Mouse (Mus musculus) hematopoietic stem cell, adult 5-6 weeks (primary cell): ENCODE results near the gene H1foo. TPM values are rescaled to one million over a fixed set of nuclear protein-coding genes. Genes with fewer than 3 reads are reported as not detected.
A peak's percentile ranks its signal among the peaks of the same experiment; 100 is the strongest.

Experiments used
- ATAC-seq, 2 experiments: fragments of 125-278 bp in 1 of 2; replicated peaks in 1 of 2; 2 replicates each; pipeline ENCODE4 v1.8.0; 2016 to 2017; ENCODE audit warnings: inconsistent platforms in 2 of 2, mild to moderate bottlenecking in 2 of 2, moderate number of reproducible peaks in 2 of 2, low read depth in 1 of 2, moderate TSS enrichment in 1 of 2; ENCODE audit not compliant: low FRiP score in 2 of 2, poor library complexity in 2 of 2, severe bottlenecking in 2 of 2, insufficient read depth in 1 of 2, low TSS enrichment in 1 of 2
- total RNA-seq: library from RNA; stranded (forward); fragments of 172-1452, 232-1000 nt; gene quantifications from 2 replicates; pipeline ENCODE4 v1.2.3, GENCODE M21; 2017

H1foo gene
- not detected in 2 replicates for total RNA-seq

DNA sequence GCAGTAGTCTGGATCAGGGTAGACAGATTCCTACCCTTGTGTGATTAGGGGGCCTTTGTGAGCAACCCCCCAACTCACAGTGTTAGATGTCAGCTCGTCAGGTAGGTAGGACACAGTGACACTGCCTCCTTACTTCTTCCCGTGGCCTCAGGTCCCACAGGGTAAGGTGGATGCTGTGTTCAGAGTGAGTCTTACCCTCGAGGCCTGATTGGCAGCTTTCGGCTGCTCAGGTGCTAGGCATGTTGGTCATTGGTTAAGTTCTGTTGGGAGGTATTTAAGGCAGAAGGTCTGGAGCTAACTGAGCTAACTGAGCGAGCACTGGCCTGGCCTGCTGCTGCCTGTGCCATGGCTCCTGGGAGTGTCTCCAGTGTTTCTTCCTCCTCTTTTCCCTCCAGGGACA, at the start of gene H1foo:
Gene H1foo, plus strand, starts transcription at position 301 of the 400 bp plus-strand sequence.
- ATAC-seq = no peak

DNA sequence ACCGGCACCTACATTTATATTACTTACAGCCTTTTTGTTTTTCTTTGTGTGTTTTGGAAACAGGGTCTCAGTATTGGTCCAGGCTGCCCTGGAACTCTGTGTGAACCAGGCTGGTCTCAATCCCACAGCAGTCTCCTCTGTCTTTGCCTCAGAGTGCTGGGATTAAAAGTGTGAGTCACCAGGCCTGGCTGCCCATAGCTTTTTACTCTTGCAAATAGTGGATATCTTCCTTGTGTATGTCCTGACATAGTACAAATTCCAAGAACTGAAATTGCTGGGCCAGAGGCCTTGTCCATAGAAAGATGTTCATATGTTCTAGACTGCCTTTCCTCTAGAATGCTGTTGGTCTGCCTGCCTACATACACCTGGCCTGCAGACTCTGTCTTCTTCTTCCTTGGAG, 48.4 kb upstream of the H1foo start:
- ATAC-seq = no peak

DNA sequence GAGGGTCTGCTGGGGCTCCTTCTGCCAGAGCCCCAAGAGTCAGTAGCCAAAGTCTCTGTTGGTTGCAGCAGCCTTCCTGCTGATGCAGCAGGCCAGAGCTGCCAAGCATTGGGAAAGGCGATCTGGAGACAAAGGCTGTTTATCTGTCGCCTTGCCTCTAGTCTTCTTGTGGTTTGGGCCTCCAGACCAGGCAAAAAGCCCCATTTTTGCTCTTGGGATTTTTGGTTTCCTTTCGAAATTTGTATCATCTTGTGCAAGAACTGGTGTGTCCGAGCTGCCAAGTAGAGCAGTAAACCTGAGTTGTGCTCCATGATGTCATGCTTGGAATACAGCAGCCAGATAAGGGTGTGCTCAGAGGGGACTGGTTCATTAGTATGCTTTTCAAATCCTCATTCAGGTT, 47.6 kb upstream of the H1foo start:
- ATAC-seq = peak in 1 of 2 experiments; percentile 18; a peak in 2 of 4 replicates

DNA sequence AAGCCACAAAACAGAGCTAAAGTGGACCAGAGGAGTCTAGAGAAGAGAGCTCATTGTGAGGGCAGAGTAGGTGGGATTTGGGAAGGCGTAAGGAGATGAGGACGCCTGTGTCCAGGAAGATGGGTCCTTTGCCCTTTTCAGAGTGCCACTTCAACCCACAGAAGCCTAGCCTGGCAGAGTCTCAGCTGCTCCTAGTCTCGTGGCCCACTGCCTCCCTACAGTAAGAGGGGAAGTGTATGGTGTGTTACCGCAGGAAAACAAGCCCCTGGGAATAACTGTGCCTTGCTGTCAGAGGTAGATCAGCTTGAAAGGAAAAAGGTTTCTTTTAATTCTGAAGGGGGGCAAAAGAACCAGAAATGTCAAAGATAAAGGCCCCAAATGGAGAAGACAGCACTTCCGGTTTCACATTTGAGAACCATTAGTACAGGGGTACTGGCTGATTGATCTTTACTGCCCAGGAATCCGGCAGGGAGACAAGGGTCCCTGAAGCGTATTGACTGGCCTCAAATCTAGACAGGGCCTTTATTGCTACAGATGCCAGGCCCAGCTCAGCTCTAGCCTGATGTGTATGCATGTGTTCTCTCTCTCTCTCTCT, 46.7 kb upstream of the H1foo start:
- no peak for ATAC-seq

DNA sequence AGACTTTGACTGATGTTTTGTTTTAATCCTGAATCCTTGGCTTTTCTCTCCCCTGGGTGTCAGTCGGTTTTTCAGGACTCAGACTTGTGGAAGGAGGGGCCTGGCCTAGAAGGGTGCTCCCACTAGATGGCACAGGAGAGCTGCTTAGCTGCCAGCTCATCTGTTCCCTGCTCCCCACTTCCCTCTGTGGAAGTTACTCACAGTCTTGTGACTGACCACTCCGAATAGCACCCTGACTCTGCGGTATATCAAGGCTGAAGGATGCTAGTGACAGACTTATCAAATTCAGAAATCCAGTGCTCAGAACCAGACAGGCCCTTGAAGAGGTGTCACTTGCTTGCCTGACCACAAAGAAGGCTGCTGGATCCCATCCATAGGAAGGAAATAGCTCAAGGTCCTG, 43.7 kb upstream of the H1foo start:
- ATAC-seq = peak; percentile 72 to 79

DNA sequence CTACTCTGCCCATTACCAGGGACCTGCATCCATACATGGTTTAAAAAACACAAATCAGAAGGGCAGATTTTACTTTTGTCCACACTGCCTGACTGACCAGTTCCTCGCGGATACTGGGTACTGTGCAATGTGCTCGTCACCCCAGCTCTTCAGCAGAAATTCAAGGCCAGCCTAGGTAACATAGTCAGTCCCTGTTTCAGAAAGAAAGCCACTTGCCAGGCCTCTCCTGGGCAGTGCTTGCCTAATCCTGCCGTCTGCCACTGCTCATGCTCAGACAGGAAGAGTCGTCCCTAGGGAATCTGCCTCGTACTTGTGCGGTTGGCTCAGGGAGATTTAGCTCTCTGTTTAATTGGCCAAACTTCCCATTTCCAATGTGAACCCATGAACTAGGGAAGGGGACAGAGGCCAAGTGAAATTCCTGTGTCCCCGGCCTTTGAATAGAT, 43.2 kb upstream of the H1foo start:
- ATAC-seq = no peak

DNA sequence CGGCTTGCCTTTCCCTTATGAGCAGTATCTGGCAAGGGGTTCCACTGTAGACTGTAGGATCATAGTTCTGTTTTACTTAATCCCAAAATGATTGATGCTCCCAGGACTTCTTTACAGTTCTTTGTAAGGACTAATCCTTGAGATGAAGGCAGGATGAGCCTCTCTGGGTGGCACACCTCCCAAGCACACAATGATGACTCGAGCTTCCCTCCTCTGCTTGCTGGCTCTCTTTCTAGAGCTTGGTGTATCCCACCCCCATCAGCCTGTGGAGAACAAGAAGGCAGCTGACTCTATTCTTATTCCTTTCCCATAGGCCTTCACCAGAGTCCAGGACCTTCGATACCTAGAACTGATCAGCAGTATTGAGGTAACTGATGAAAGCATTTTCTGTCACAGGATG, 42.2 kb upstream of the H1foo start:
- no peak for ATAC-seq

DNA sequence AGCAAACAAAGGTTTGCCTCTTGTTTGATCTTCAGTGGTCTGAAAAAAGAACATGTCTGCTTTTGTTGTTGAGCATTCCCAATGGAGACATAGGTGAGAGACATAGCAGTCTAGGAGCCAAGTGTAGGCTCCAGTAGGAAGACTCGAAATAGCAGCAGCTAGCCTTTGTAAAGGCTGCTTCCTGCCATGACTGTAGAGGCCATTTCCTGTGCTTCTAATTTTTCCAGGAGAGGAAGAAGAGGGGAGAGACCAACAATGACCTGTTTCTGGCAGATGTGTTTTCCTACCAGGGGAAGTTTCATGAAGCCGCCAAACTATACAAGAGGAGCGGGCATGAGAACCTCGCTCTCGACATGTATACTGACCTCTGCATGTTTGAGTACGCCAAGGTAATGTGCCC, 39.2 kb upstream of the H1foo start:
- ATAC-seq = no peak

DNA sequence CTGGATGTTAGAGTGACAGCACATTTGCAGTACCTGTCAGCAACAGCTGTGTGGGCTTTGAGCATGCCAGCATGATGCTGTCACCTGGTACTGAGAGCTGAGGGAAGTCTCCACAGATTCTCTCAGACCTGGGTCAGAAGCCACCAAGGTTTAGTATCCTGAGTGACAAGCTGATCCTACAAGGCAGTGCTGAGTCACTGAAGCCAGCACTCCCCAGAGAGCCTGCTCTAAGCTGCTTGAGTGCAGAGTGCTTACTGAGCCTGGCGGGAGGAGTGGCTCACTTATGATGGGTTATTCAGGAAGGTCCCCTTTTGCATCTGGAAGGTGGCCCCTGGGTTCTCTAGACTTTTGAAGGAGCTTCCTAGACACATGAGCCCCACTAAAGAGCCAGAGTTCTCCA, 38.3 kb upstream of the H1foo start:
- peak; percentile 8 to 30; a peak in 1 of 4 replicates for ATAC-seq

DNA sequence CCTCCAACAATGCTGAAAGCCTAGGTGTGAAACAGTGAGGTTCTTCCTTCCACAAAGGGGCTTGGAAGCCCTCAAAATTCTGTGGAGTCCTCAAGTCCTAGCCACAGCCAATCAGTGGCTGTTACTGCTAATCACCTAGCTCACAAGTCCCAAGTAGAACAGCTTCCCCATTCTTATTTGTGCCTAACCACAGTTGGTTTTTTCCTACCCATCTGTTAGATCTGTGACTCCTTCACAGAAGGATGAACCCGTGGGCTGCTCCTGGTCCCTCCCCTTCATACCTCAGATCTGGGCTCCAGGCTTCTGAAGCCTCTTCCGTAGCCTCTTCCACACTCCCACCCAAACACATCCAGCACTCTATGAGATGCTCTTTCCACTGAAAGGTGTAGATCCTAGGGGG, 37.9 kb upstream of the H1foo start:
- ATAC-seq = peak; percentile 54 to 65

DNA sequence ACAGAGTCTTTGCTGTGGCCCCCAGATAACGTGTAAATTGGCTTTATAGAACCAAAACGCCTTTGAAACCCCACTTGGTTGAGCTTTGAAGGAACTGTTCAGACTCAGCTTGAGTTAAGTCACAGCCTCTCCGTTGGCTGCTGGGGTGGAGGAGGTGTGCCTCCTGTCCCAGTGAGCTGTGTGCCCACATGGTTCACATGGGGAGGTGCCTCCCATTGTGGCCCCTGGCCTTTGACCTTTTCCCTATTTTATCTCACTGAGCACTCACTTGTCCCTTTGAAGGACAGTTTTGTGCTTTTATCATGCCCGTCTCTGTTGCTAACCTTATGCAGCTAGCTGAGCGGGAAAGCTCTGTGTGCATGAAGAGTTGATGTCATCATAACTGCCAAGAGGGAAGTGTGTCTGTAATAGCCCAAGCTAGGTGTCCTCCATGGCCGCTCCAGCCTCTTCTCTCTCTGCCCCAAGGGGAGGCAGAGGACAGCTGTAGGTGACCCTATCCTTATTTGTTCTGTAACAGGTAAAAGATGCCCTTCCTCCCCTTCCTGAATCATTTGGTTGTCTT, 36.2 kb upstream of the H1foo start:
- no peak for ATAC-seq

DNA sequence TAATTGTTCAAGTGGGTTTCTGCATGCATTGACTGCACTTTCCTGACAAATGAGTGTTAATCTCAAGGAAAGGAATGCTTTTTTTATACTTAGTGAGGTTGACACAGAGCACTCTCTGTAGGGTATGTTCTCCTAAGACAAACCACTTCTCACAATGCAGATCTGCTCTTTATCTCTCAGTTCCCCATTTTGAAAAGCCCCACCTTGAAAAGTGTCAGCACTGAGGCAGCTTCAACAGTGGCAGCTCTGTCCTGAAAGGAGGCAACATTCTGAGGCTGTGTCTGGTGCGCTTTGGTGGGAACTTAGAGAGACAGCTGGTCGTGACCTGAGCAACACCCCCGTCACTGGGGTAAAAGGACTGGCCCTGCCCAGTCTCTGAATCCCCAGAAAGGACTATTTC, 35.7 kb upstream of the H1foo start:
- peak; percentile 38 to 45; a peak in 3 of 4 replicates for ATAC-seq

DNA sequence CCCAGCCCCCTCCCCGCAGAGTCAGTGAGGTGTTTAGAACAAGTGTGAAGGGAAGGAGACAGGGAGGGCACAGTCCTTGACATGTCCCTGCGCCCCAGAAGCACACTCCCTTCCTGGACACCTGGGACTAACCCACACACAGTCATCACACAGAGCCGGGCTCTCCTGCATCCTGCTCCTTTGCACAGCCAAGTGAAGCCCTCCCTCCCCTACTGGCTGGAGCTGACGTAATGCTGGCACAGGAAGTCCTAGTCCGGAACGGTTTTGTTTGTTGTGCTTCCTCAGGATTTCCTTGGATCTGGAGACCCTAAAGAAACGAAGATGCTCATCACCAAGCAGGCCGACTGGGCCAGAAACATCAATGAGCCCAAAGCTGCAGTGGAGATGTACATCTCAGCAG, 34.8 kb upstream of the H1foo start:
- peak; percentile 36 to 58; a peak in 2 of 4 replicates for ATAC-seq

DNA sequence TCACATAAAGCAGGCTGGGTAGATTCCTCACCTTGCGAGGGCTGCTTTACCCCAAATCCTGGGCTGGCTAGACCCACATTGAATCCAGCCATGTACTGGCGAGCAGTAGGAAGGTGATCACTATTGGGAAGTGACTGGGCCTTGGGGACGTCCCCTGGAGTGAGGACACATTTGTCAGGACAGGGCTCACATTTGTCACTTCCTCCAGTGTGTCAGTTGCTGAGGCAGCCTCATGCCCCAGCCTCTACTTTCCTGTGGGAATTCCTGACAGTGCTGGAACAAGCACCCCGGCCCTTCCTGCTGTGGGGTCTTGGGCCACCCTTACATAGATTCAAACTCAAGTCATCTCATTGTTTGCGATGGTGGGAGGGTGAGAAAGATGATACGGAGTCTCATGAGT, 33.0 kb upstream of the H1foo start:
- ATAC-seq = no peak

DNA sequence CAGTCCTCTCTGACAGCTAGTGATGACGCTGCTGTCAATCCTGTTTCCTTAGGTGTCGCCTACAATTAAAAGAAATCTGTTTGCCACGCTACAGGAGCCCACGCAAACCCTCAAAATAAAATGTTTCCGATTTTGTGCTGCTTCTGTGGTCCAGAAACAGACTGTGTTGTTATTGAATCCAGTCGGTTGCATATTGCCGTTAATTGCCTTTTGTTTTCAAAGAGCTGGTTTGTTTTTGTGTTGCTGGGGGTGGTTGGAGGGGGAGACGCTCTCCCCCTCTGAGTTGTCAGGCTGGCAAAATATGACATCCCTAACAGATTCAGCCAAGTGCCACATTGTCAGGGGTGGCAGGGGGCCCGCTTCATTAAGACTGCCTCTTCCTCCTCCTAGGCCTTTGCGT, 31.3 kb upstream of the H1foo start:
- ATAC-seq = no peak

DNA sequence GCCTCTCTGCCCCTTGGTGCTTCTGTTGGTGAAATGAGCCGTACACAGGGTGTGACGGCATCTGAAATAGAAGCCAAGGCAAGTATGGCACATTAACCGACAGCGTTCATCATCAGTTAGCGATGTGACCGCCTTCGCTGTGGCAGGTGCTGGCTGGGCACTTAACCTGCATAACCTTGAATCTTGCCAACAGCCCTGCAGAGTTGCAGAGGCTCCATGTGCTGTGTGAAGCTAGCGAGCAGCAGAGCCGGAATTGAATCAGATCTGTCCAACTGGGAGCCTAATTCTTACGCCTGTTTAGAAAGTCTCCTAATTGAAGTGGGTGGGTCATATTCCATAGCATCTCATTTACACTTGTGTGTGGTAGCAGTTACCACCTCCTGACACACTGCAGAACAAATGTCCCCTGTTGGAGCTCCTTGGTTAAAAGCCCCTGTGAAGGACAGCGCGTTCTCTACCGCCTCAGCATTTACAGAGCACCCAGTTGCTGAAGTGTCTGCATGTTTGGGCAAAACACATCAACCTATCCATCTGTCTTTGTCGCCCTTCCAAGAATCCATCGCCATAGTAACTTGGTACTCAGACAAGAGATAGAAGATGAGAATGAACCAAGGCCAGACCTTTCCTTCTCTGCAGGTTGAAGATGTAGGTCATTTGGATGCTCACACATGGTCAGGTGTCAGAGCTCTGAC, 30.1 kb upstream of the H1foo start:
- no peak for ATAC-seq

DNA sequence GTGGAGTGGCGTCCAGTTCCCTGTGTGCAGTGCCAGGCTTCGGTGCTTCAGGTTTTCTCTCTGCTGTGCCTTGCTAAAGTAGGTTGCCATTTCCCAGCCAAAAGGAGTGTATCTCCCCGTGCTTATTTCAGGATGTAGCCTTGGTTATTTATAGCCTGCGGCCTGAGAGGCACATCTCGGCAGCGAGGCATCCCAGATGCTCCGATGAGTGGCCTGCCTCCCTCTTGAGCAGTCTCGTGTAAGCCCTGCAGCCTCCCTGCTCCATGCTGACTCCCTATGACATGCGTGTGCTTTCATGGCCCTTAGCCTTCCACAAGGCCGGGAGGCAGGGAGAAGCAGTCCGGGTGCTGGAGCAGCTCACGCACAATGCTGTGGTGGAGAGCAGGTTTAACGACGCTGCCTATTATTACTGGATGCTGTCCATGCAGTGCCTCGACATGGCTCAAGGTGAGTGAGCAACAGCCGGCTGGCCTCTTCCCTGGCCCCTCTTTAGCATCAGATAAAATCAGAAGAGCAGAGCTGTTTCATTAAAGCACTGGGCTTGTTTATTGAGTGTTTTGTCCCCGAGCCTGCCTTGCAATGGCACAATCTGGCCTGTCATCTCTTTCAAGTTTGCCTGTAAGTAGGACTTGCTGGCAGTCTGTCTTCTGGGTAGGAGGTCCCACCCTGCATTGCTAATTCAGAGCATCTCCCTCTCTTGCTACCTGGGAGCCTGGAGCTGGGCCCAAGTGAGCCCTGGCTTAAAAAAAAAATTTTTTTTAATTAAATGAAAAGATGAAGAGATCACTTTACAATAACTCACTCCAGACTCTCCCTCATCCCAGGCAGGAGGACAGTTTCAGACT, 28.9 kb upstream of the H1foo start:
- ATAC-seq = no peak

DNA sequence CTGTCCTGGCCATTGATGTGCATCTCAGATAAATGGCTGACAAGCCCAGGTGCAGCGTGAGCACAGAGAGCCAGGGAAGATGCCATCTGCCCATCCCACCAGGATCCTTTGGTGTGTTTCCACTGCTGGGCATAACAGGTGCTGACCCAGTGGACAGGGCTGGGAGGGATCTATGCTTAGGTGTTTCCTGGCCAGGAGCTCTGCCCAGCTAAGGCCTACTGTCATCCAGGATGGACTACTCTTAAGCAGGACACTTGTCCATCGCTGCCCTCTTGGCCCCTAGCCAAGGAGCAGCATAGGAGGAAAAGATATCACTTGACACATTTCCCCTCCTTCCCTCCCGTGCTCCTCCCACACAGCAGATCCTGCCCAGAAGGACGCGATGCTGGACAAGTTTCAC, 28.1 kb upstream of the H1foo start:
- ATAC-seq = no peak
